Mouse (Mus musculus) mouse embryonic stem cell (cell line): Measurements from ENCODE around the gene Akap12.

Experiments
- in situ Hi-C, 2 experiments: fragments of 300-500 bp; cut with MboI; formaldehyde crosslinking; loops; 1 replicate in 1 of 2; 3 replicates in 1 of 2; pipeline ENCODE4 v1.14.3; 2019 to 2020; ENCODE audit warnings: low sequenced_read_pairs in 2 of 2, low pct_unique_long_range_greater_than_20kb in 1 of 2, mixed read lengths in 1 of 2; ENCODE audit not compliant: unreplicated experiment in 1 of 2

Gene Akap12

GRCm38 (mm10) chr10:4387701-4388383 lies 121.7 kb downstream of the Akap12 start, which contains the start of gene Zbtb2:
Gene Zbtb2, minus strand, starts transcription at chr10:4388108.
- in situ Hi-C loops = no loop called here

GRCm38 (mm10) chr10:4388384-4388745 lies 122.2 kb downstream of the Akap12 start:
- in situ Hi-C loops = no loop called here

GRCm38 (mm10) chr10:4389036-4389435 lies 122.9 kb downstream of the Akap12 start:
- in situ Hi-C loops = no loop called here

GRCm38 (mm10) chr10:4389461-4390112 lies 123.4 kb downstream of the Akap12 start:
- in situ Hi-C loops = no loop called here

- in situ Hi-C loops = no loop called here
Measured at GRCm38 (mm10) chr10:4390550-4390949, 124.4 kb downstream of the Akap12 start.

GRCm38 (mm10) chr10:4391076-4391475 lies 124.9 kb downstream of the Akap12 start:
- in situ Hi-C loops = no loop called here

GRCm38 (mm10) chr10:4391851-4392250 lies 125.7 kb downstream of the Akap12 start:
- in situ Hi-C loops = no loop called here

GRCm38 (mm10) chr10:4395321-4395720 lies 129.1 kb downstream of the Akap12 start:
- in situ Hi-C loops = no loop called here

GRCm38 (mm10) chr10:4398058-4398457 lies 131.9 kb downstream of the Akap12 start:
- in situ Hi-C loops = no loop called here

- in situ Hi-C loops = loop anchor here (5.0 to 25.0 kb wide), 3 partner anchors 137 to 757 kb away; no protein-coding TSS in a partner anchor
Measured at GRCm38 (mm10) chr10:4404895-4405491, 138.8 kb downstream of the Akap12 start.

- in situ Hi-C loops = loop anchor here (10.0 to 25.0 kb wide), 2 partner anchors 139 to 757 kb away; no protein-coding TSS in a partner anchor
Measured at GRCm38 (mm10) chr10:4405511-4405910, 139.3 kb downstream of the Akap12 start.

GRCm38 (mm10) chr10:4407191-4407590 lies 141.0 kb downstream of the Akap12 start:
- in situ Hi-C loops = loop anchor here (10.0 to 25.0 kb wide), 2 partner anchors 138 to 755 kb away; no protein-coding TSS in a partner anchor
